Mouse (Mus musculus) layer of hippocampus, adult 18-20 months (tissue): ENCODE data around the gene Ugt1a10. TPM values are rescaled to one million over a fixed set of nuclear protein-coding genes. Genes with fewer than 3 reads are reported as not detected.
"Not testable (repeated sequence)": the region's sequence is repeated elsewhere in the genome, so short reads cannot be mapped to it uniquely, and the experiment has no call there.

Experiments used
- DNase-seq, 2 experiments: peaks; one replicate each; pipeline ENCODE4 v3.0.0; 2022; ENCODE audit warnings: low spot score in 2 of 2
- total RNA-seq, 2 experiments: library from RNA; stranded (reverse); gene quantifications; 2 replicates each; pipeline ENCODE4 v1.2.3; 2021

Ugt1a10 gene
- total RNA-seq, 2 experiments from 2014 or later = not detected

DNA sequence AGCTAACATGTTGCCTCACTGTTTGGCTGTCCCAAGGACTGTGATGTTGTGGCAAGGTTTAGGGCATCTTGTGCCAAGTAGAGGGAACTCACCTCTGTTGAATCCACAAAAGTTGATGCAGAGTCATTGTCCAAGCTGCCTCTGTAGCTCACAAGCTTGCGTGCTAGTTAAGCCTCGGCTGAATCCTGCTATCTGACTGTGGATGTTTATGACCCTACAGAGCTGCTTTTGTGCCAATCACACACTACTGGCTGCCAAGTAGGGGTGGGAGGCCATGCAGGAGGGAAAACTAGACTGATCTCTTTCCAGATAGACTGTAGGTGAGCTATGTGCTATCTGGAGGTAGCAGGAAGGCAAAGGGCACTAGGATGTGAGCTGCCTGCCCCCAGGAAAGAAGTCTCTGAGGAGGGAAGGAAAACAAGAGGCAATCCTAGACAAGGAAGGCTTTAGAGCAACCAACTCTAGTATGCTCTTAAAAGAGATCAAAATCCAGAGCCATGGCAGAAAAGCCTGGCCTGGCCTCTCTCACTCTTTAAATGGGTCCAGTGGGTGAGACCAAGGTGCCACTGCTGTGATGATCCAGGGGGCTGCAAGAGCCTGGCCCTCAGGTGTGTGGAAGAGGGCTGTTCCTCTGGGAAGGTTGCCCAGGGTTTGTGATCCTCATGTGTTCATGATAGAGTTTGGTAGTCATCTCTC, 158.7 kb downstream of the Ugt1a10 start:
- DNase-seq = peak in 1 of 2 experiments; percentile 2

DNA sequence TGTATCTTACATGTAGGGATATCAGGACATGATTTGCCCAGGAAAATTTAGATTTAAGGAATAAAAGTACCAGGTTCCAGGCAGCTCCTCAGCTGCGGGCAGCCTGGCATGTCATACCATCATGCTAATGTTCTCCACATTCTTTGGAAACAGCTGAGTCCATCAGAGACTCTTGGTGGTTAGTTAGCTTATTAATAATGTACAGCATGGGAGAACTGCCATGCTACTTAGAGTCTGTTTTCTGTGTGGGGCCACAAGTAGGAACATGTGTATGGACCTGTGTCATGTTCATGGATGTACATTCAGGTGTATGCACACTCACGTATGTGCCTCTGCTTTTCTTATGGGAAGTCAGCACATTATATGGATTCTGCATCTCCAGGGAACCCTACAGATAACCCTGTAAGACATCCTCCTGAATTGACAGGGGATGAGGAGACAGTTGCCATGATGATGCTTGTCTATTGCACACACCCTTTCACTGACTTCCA, 159.3 kb downstream of the Ugt1a10 start:
- no peak for DNase-seq

DNA sequence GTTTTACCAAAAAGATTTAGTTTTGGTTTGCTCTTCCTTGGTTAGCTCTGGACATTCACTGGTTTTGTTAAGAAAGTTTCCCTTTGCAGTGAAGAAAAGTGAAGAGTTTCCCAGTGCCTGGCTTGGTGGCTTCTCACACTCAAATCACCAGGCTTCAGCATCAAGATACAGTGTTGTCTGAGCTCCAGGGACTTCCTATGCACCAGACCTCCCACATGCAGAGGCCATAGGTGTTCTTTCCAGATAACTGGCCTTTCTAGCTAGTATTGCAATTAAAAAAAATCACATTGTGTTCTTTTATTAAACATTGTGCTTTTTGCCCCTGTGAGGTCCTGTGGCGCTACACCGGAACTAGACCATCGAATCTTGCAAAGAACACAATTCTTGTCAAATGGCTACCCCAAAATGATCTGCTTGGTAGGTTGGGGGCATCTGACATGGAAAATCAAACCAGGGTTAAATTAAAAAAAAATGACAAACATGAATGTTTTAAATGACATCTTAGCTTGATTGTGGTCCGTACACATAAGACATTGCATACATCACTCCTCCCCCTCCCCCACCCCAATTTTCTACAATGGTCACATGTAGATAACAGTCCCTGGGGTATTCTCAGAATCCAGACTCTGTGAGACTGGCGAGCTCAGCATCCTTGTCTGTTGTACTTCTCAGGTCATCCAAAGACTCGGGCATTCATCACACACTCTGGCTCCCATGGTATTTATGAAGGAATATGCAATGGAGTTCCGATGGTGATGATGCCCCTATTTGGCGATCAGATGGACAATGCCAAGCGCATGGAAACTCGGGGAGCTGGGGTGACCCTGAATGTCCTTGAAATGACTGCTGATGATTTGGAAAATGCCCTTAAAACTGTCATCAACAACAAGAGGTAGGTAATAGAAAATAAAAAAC, 160.5 kb downstream of the Ugt1a10 start:
- DNase-seq = no peak

DNA sequence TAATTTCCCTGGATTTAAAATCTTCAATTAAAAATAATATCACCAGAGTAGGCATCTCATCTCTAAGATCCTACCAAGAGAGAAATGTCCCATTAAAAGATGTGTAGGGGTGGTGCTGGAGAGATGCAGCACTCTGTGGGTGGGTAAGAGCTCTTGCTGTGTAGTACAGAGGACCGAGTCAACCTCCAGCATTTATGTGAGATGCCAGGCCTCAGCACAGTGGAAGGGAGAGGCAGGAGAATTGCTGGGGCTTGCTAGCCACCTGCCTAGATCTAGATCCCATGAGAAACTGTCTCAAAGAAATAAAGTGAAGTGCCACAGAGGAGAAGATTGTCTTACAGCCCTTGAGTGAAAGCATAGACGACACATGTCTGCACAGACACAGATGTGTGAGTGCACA, 161.4 kb downstream of the Ugt1a10 start:
- no peak for DNase-seq

DNA sequence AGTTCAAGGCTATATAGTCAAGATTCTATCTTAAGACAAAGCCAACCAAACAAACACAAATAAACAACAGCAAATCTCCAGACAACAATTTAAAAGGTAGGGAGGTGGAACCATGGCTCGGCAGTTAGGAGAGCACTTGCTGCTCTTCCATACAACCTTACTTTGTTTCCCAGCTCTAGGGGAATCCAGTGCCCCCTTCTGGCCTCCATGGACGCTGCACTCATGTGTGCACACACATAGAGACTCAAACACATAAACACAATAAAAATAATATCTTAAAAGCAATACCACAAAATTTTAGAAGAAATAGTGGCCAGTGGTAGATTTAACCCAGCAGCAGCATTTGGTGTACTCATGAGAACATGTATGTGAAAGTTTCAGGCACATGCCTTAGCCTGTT, 162.0 kb downstream of the Ugt1a10 start:
- peak in 1 of 2 experiments; percentile 1 for DNase-seq

DNA sequence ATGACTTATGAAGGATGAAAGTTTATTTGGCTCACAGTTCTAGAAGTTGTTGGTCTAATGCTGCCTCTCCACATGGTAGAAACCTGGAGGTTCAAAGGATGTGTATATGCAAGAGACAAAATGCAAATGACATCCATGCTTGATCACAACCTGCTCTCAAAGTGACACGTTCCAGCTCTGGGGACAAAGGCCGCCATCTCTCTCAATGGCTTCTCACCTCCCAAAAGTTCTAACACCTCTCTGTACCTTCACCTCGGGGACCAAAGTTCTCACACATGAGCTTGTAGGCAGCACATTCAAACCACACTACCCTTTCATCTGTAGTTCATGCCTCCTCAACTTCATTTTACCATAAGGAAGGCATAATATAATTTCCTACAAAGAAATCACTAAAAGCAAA, 162.4 kb downstream of the Ugt1a10 start:
- peak in 1 of 2 experiments; percentile 2 for DNase-seq

DNA sequence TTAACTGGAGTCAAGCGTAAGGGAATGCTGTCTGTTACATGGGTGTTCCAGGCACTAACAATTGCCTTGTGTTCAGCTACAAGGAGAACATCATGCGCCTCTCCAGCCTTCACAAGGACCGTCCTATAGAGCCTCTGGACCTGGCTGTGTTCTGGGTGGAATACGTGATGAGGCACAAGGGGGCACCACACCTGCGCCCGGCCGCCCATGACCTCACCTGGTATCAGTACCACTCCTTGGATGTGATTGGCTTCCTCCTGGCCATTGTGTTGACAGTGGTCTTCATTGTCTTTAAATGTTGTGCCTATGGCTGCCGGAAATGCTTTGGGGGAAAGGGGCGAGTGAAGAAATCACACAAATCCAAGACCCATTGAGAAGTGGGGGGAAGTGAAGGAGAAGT, 162.9 kb downstream of the Ugt1a10 start:
- peak in 1 of 2 experiments; percentile 15 for DNase-seq

DNA sequence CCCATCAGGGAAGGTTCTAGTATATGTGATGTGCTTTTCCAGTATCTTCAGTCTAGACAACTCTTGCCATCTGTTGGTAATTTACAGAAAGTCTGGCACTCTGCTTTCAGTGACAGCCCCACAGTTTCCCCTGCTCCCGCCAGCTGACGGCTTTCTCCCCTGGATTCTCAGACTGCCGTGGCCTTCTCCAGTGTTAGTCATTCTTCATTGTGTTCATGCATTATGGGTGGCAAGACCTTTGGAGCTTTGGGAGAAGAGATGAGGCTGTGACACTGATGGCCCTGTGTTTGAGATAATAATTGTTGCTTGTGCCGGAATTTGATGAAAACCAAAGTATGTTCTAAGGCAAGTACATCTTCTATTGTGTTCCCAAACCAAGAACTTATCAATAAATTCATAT, 163.4 kb downstream of the Ugt1a10 start:
- peak in 1 of 2 experiments; percentile 2 for DNase-seq

DNA sequence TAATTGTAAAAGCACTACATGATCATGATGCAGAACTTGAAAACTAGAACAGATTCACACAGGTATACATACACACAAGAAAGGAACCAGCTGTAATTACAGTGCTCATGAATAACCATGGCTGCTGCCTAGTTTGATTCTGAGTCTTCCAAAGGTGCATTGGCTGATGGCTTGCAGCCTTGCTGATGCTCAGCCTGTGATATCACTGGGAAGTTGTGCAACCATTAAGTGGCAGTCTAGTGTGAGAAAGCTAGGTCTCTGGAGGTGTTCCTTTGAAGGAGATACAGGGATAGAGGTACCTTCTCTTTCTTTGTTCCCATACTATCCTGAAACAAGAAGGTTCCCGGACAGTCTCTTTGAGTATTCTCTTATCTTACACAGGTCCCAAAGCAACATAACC, 163.9 kb downstream of the Ugt1a10 start:
- peak in 1 of 2 experiments; percentile 2 for DNase-seq

DNA sequence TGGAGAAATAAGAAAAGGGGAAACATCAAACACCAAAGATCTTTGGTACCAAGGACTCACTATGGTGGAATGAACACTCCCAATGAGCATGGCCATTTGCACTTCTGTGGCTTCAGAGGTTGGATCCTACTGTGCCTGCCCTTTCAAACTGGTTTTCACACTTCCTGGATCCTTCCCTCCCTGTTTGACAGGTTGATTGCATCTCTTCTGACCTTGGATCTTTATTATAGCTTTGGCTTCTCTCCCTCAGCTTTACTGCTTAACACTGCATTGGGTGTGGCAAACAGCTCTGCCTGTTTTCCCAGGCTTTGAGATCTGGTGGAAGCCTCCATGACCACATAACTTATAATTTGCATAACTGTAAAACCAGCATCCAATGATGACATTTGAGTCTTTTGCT, 165.1 kb downstream of the Ugt1a10 start:
- peak in 1 of 2 experiments; percentile 1 for DNase-seq

DNA sequence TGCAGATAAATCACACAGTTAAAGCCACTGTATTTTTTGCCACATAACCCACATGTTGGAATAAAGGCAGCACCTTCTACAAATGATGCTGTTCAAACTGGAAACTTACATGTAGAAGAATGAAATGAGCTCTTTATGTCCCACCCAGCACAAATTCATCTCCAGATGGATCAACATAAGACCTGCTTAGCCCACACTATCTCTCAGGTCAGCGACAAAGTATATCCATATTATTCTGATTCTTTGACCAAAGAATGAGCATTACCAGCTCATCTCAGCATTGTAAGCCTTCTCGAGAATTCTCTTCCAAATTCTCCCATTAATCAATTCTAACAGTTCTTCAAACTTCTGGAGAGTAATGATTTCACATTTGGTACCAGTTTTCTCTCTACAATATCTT, 167.0 kb downstream of the Ugt1a10 start:
- DNase-seq = no peak

DNA sequence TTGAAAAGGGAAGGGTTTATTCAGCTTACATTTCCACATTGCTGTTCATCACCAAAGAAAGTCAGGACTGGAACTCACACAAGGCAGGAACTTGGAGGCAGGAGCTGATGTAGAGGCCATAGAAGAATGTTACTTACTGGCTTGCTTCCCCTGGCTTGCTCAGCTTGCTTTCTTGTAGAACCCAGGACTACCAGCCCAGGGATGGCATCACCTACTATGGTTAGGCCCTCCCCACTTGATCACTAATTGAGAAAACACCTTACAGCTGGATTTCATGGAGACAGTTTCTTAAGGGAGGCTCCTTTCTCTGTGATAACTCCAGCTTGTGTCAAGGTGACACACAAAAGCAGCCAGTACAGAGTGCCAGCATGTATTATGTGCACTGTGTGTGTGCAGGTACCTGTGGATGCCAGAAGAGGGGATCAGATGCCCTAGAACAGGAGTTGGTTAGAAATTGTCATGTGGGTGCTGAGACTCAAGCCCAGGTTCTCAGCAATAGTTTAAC, 167.9 kb downstream of the Ugt1a10 start:
- peak in 1 of 2 experiments; percentile 4 for DNase-seq

DNA sequence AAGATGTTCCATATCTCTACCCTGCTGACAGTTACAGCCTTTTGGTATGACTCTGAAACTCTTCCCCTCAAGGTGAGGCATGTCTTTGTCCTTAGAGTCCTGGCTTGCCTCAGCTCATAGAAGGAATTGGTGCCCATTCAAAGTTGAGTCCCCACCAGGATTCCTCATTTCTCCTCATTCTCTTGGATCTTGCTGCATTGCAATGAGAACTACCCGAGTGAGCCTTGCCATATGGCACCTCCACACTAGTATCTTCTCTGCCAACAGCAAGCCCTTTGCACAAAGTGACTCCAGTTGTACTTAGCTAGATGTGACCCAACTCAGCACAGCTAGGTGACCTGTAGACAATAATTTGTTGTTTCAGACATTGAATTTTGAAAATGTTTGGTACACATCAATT, 168.4 kb downstream of the Ugt1a10 start:
- peak in 1 of 2 experiments; percentile 18 for DNase-seq

DNA sequence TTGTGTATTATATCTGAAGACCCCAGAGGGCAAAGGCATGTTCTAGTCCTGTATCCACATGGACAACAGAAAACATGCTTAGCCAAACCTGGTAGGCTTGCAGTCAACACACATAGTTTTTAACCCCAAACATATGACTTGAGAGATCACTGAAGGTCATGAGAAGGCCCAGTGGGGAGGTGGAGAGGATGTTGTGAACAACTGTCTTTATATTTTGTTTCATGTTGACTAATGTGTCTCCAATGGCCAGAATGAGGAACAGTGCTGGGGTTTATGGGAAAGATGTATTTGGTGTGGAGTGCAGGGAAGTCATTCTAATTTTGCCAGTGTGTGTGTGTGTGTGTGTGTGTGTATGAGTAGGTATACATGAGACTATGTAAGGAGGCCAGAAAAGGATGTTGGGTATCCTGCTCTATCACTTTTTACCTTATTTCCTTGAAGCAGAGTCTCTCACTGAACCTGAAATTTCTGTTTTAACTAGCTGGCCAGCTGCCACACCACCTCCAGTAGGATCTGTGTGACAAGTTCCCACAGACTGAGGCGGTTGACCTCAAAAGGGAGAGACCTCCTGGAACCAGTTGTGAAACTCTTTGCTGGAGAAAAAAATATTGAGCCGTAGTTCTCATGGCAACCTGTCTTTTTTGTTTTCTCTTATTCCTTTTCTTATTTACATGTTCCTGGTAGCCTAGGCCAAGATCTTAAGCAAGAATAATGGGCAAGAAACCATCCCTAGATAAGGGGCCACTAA, 169.0 kb downstream of the Ugt1a10 start:
- peak in 1 of 2 experiments; percentile 3 for DNase-seq

DNA sequence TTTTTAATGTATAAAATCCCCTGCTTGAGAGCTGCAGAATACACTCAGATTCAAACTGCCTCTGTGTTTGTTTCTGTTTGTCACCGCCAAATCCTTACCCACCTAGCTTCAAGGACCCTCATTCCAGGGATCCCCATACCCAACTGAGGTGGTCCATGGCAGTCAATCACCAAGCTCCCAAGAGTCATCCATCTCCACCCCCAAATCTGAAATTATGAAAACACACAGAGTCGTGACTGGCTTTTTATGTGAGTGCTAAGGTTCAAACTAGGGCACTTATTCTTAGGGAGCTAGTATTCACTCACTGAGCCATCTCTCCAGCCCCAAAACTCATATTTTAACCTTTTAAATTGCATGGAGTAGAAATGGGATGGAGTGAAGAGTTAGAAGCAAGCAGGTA, 170.1 kb downstream of the Ugt1a10 start:
- DNase-seq = not testable (repeated sequence)

DNA sequence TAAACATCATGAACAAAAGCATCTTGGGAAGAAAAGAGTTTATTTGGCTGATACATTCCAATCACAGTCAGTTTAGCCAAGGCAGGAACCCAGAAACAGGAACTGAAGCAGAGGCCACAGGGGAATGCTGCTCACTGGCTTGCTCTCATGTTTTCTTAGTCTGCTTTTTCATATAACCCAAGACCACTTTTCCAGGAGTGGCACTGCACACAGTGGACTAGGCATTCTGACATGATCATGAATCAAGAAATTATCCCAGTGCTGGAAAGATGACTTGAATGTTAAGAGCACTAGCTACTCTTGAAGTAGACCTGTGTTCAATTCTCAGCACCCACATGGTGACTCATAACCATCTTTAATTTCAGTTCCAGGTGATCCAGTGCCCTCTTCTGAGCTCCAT, 170.6 kb downstream of the Ugt1a10 start:
- DNase-seq = peak in 1 of 2 experiments; percentile 5

DNA sequence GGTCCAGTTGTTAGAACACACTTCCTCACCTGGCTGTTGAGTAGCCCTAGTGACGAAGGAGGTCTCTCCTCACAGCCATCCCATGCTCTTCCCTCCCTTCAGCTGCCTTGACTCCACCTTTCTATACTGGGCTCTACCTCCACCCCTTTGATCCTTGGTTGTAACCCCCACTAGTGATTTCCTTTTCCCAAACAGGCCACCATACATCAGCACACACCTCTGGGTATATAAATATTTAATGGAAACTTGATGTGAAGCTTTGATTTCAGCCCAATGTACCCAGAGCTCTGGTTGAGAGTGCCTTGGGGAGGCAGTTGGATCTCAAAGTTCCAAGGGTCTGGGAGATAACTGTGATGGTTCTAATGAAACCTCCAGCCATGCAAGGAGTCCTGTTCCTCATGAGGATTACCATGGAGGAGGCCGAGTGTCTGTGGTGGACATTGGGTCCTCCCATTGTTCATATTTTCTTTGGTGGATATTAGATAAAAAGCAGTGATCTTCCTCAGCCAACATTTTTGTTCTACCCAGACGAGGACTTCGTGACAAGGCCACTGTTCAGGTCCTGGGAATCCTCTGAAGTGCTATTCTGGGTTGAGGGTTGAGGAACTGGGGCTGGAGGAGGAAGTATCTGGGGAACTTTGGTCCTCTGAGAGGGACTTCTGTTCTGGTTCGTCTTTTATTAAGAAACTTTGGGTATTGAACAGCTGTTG, 171.6 kb downstream of the Ugt1a10 start, which contains the start of gene Mroh2a:
Gene Mroh2a (plus strand): TSS at position 317 of the 710 bp plus-strand sequence.
- DNase-seq = no peak

DNA sequence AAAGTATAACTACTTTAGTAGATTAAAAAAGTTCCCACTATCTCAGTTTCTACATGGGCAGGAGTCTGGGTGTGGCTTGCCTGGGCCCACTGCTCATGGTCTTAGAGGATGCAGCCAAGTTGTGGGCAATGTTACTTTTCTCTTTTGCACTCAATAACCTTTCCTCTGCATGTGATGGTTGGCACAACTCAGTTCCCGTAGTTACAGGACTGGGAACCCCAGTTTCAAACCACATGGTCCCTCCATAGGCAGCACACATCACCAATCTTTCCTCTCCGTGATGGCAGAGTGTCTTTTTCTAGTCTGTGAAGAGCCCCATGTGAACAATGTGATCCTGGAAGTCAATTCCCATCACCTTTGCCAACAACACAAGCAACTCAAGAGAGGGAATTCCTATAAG, 172.3 kb downstream of the Ugt1a10 start:
- DNase-seq = no peak

DNA sequence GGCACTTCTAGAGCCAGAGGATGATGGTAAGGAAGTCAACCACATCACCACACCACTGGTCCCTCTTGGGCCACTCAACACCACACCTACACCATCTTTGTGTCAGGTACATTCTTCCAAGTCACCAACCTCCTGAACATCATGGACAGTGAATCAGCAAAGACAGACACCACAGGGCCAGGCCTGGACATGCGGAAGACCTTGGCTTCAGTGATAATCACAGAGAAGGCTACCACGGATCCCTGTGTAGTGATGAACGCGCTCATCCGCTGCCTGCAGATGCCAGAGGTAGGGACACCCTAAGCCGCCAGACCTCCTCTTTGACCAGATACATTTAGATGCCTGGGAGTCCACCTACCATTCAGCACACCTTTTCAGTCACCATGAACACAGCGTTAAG, 172.9 kb downstream of the Ugt1a10 start:
- DNase-seq = no peak

DNA sequence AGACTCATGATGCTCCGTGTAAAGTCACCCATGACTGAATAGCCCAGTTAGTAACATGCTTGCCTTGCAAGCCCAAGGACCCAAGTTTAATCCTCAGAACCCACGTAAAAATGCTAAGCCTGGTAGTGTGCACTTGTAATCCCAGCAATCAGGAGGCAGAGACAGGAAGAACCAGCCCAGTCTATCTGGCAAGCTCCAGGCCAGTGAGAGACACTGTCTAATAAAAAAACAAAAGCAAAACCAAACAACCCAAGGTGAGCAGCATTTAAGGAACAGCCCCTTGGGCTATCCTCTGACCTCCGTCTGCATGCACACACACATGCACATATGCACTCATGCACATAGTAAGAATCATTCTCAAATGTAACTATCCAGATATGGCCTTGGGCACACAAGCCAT, 174.4 kb downstream of the Ugt1a10 start:
- DNase-seq = no peak
